Mouse (Mus musculus) MEL (cell line): Measurements from ENCODE around the gene Dcp1a. TPM values are rescaled to one million over a fixed set of nuclear protein-coding genes. Genes with fewer than 3 reads are reported as not detected.
A peak's percentile ranks its signal among the peaks of the same experiment; 100 is the strongest.

Source experiments
- DNase-seq: peaks from one replicate; pipeline ENCODE4 v3.0.0; 2011; ENCODE audit warnings: low read depth, low spot score
- H3K27ac ChIP-seq: 2 replicates; pipeline ENCODE4 v1.5.1; 2012; ENCODE audit warnings: low read depth, mild to moderate bottlenecking, control low read depth, low read length, moderate library complexity; ENCODE audit not compliant: control insufficient read depth
- H3K27me3 ChIP-seq, 2 experiments: fragments of 150-350 bp in 1 of 2; sonication (generic) in 1 of 2; 2 replicates each; pipeline ENCODE4 v1.6.1; 2012; ENCODE audit warnings: low read length in 2 of 2, mild to moderate bottlenecking in 2 of 2, improper control_type of control experiment in 1 of 2, moderate library complexity in 1 of 2; ENCODE audit not compliant: insufficient read depth in 2 of 2, control insufficient read depth in 1 of 2
- H3K36me3 ChIP-seq, 2 experiments: 2 replicates each; pipeline ENCODE4 v1.6.1; 2012 to 2014; ENCODE audit warnings: low read length in 2 of 2, improper control_type of control experiment in 1 of 2, inconsistent platforms in 1 of 2, mild to moderate bottlenecking in 1 of 2; ENCODE audit not compliant: insufficient read depth in 2 of 2, control insufficient read depth in 1 of 2
- H3K4me1 ChIP-seq, 2 experiments: fragments of 150-350 bp in 1 of 2; sonication (generic) in 1 of 2; 2 replicates each; pipeline ENCODE4 v1.6.1; 2012; ENCODE audit warnings: low read length in 2 of 2, improper control_type of control experiment in 1 of 2, mild to moderate bottlenecking in 1 of 2; ENCODE audit not compliant: insufficient read depth in 2 of 2, control insufficient read depth in 1 of 2
- H3K4me3 ChIP-seq, 2 experiments: fragments of 150-350 bp in 1 of 2; sonication (generic) in 1 of 2; 2 replicates each; pipeline ENCODE4 v1.5.1; 2012; ENCODE audit warnings: low read depth in 2 of 2, low read length in 2 of 2, mild to moderate bottlenecking in 2 of 2, moderate library complexity in 2 of 2, control low read depth in 1 of 2, improper control_type of control experiment in 1 of 2; ENCODE audit not compliant: control insufficient read depth in 1 of 2, insufficient read depth in 1 of 2
- H3K79me2 ChIP-seq: 2 replicates; pipeline ENCODE4 v1.6.1; 2012; ENCODE audit warnings: mild to moderate bottlenecking, low read length, moderate library complexity; ENCODE audit not compliant: control insufficient read depth, poor library complexity, insufficient read depth
- H3K9ac ChIP-seq: 2 replicates; pipeline ENCODE4 v1.6.1; 2012; ENCODE audit warnings: low read depth, mild to moderate bottlenecking, control low read depth, low read length, moderate library complexity; ENCODE audit not compliant: control insufficient read depth, poor library complexity, severe bottlenecking
- H3K9me3 ChIP-seq: fragments of 150-350 bp; sonication (generic); replicated peaks from 2 replicates; pipeline ENCODE4 v1.6.1; 2012; ENCODE audit warnings: mild to moderate bottlenecking, low read length, improper control_type of control experiment, moderate library complexity; ENCODE audit not compliant: insufficient read depth
- CHD2 ChIP-seq: IDR thresholded peaks from 2 replicates; pipeline ENCODE4 v1.6.1; 2011; ENCODE audit warnings: low read length, improper control_type of control experiment
- CTCF ChIP-seq, 3 experiments: IDR thresholded peaks in 2 of 3; conservative IDR thresholded peaks in 1 of 3; 2 replicates each; pipeline ENCODE4 v1.5.1; 2011 to 2012; ENCODE audit warnings: low read length in 3 of 3, low read depth in 2 of 3, mild to moderate bottlenecking in 2 of 3, improper control_type of control experiment in 1 of 3, inconsistent platforms in 1 of 3, mixed read lengths in 1 of 3, moderate library complexity in 1 of 3; ENCODE audit not compliant: control insufficient read depth in 1 of 3, insufficient read depth in 1 of 3, poor library complexity in 1 of 3, severe bottlenecking in 1 of 3
- E2F4 ChIP-seq: IDR thresholded peaks from 2 replicates; pipeline ENCODE4 v1.6.1; 2011; ENCODE audit warnings: low read depth, low read length, improper control_type of control experiment, borderline replicate concordance
- ELF1 ChIP-seq: IDR thresholded peaks from 2 replicates; pipeline ENCODE4 v1.6.1; 2014; ENCODE audit warnings: low read depth, mild to moderate bottlenecking, inconsistent platforms, low read length, improper control_type of control experiment, moderate library complexity
- EP300 ChIP-seq, 2 experiments: IDR thresholded peaks; 2 replicates each; pipeline ENCODE4 v1.6.1; 2011; ENCODE audit warnings: improper control_type of control experiment in 2 of 2, low read length in 2 of 2, low read depth in 1 of 2, mild to moderate bottlenecking in 1 of 2
- ETS1 ChIP-seq: IDR thresholded peaks from 2 replicates; pipeline ENCODE4 v1.6.1; 2012; ENCODE audit warnings: low read depth, mild to moderate bottlenecking, inconsistent platforms, low read length, improper control_type of control experiment, moderate library complexity
- GABPA ChIP-seq: IDR thresholded peaks from 2 replicates; pipeline ENCODE4 v1.6.1; 2012; ENCODE audit warnings: low read depth, mild to moderate bottlenecking, inconsistent platforms, low read length, improper control_type of control experiment, moderate library complexity
- GATA1 ChIP-seq: IDR thresholded peaks from 2 replicates; pipeline ENCODE4 v1.6.1; 2011; ENCODE audit warnings: low read depth, low read length, improper control_type of control experiment
- HCFC1 ChIP-seq: IDR thresholded peaks from 2 replicates; pipeline ENCODE4 v1.6.1; 2012; ENCODE audit warnings: low read depth, mild to moderate bottlenecking, inconsistent platforms, low read length, improper control_type of control experiment, moderate library complexity
- JUND ChIP-seq: IDR thresholded peaks from 2 replicates; pipeline ENCODE4 v1.6.1; 2011; ENCODE audit warnings: low read depth, mild to moderate bottlenecking, improper control_type of control experiment, low read length
- KAT2A ChIP-seq: conservative IDR thresholded peaks from 2 replicates; pipeline ENCODE4 v1.6.1; 2012; ENCODE audit warnings: low read depth, low read length, improper control_type of control experiment, inconsistent platforms
- MAX ChIP-seq: IDR thresholded peaks from 2 replicates; pipeline ENCODE4 v1.6.1; 2011; ENCODE audit warnings: low read length, improper control_type of control experiment
- MAZ ChIP-seq: IDR thresholded peaks from 2 replicates; pipeline ENCODE4 v1.6.1; 2012; ENCODE audit warnings: low read depth, mild to moderate bottlenecking, inconsistent platforms, low read length, improper control_type of control experiment
- MXI1 ChIP-seq: IDR thresholded peaks from 2 replicates; pipeline ENCODE4 v1.6.1; 2011; ENCODE audit warnings: mild to moderate bottlenecking, low read depth, low read length, improper control_type of control experiment
- MYB ChIP-seq: IDR thresholded peaks from 2 replicates; pipeline ENCODE4 v1.6.1; 2011; ENCODE audit warnings: mild to moderate bottlenecking, low read depth, low read length, improper control_type of control experiment
- MYC ChIP-seq: IDR thresholded peaks from 2 replicates; pipeline ENCODE4 v1.6.1; 2011; ENCODE audit warnings: low read depth, mild to moderate bottlenecking, low read length, improper control_type of control experiment, moderate library complexity
- NELFE ChIP-seq: IDR thresholded peaks from 2 replicates; pipeline ENCODE4 v1.6.1; 2011; ENCODE audit warnings: low read depth, low read length, improper control_type of control experiment
- NRF1 ChIP-seq: IDR thresholded peaks from 2 replicates; pipeline ENCODE4 v1.6.1; 2014; ENCODE audit warnings: low read depth, mild to moderate bottlenecking, inconsistent platforms, low read length, improper control_type of control experiment, moderate library complexity; ENCODE audit not compliant: poor library complexity, insufficient read depth, severe bottlenecking
- POLR2A ChIP-seq, 2 experiments: IDR thresholded peaks; 2 replicates each; pipeline ENCODE4 v1.6.1; 2011 to 2012; ENCODE audit warnings: low read length in 2 of 2, mild to moderate bottlenecking in 2 of 2, control low read depth in 1 of 2, improper control_type of control experiment in 1 of 2, low read depth in 1 of 2, moderate library complexity in 1 of 2; ENCODE audit not compliant: control insufficient read depth in 1 of 2, insufficient read depth in 1 of 2, poor library complexity in 1 of 2
- POLR2AphosphoS2 ChIP-seq: IDR thresholded peaks from 2 replicates; pipeline ENCODE4 v1.6.1; 2011; ENCODE audit warnings: low read length, improper control_type of control experiment
- POLR2AphosphoS5 ChIP-seq: IDR thresholded peaks from 2 replicates; pipeline ENCODE4 v1.6.1; 2012; ENCODE audit warnings: low read depth, borderline replicate concordance, mild to moderate bottlenecking, inconsistent platforms, low read length, moderate library complexity, mixed read lengths
- RAD21 ChIP-seq: IDR thresholded peaks from 2 replicates; pipeline ENCODE4 v1.6.1; 2011; ENCODE audit warnings: mild to moderate bottlenecking, low read depth, low read length, improper control_type of control experiment
- SIN3A ChIP-seq: IDR thresholded peaks from 2 replicates; pipeline ENCODE4 v1.6.1; 2012; ENCODE audit warnings: low read length, improper control_type of control experiment, inconsistent platforms
- SMC3 ChIP-seq: IDR thresholded peaks from 2 replicates; pipeline ENCODE4 v1.6.1; 2011; ENCODE audit warnings: low read depth, low read length, improper control_type of control experiment
- TAL1 ChIP-seq: IDR thresholded peaks from 2 replicates; pipeline ENCODE4 v1.6.1; 2012; ENCODE audit warnings: mild to moderate bottlenecking, inconsistent platforms, low read length, moderate library complexity, mixed read lengths
- TBP ChIP-seq: IDR thresholded peaks from 2 replicates; pipeline ENCODE4 v1.8.0; 2011; ENCODE audit warnings: low read depth, low read length, improper control_type of control experiment
- TCF12 ChIP-seq: IDR thresholded peaks from 2 replicates; pipeline ENCODE4 v1.6.1; 2014; ENCODE audit warnings: low read depth, mild to moderate bottlenecking, inconsistent platforms, low read length, improper control_type of control experiment, moderate library complexity
- ZMIZ1 ChIP-seq: IDR thresholded peaks from 2 replicates; pipeline ENCODE4 v1.6.1; 2012; ENCODE audit warnings: low read depth, mild to moderate bottlenecking, inconsistent platforms, low read length, improper control_type of control experiment, moderate library complexity
- polyA plus RNA-seq, 2 experiments: library from polyadenylated mRNA; stranded (reverse) in 1 of 2; unstranded in 1 of 2; fragments of >175 nt in 1 of 2; fragments of >200 nt in 1 of 2; gene quantifications; 2 replicates each; pipeline versions ENCODE4 v1.2.1 to v1.2.4; 2012; ENCODE audit warnings: low replicate concordance in 2 of 2, low read depth in 1 of 2; ENCODE audit not compliant: insufficient read length in 2 of 2, insufficient read depth in 1 of 2, missing spikeins in 1 of 2
- total RNA-seq: library from RNA; depleted of rRNA; stranded (reverse); fragments of 300-350 nt; gene quantifications from 2 replicates; pipeline ENCODE4 v1.2.3, GENCODE M21; 2012

Dcp1a gene
- total and polyA plus RNA-seq, 3 experiments = 21.4 to 31.4 TPM; not detected in 1

- peak; percentile 44 for TF ChIP-seq HCFC1
- TF ChIP-seq POLR2AphosphoS2 = peak; percentile 82
- no peak for TF ChIP-seq POLR2AphosphoS5
- peak; percentile 95 for TF ChIP-seq TAL1
- TF ChIP-seq ETS1 = peak; percentile 89
- TF ChIP-seq CHD2 = no peak; the same call in 1 of the 2 replicates
- TF ChIP-seq POLR2A (IDR thresholded peaks at IDR 0.05; ENCODE audit: control insufficient read depth in 1 of 2, insufficient read depth in 1 of 2, low read depth in 1 of 2, low read length in 2 of 2, poor library complexity in 1 of 2) = peak in 1 of 2 experiments; percentile 43; a peak in 2 of 4 replicates
- TF ChIP-seq MAZ = peak; percentile 92
- peak; percentile 97 for TF ChIP-seq GATA1
- TF ChIP-seq NELFE = no peak
- TF ChIP-seq SMC3 = no peak
- peak; percentile 98 for TF ChIP-seq TCF12
These were observed 82.3 kb downstream of the Dcp1a start (continued) for GRCm38 (mm10) chr14:30561470-30562187.

- TF ChIP-seq JUND (peak; percentile 76; the same call in 1 of the 2 replicates), CTCF (IDR thresholded peaks at IDR 0.05 in 2 of 3, conservative IDR thresholded peaks at IDR 0.05 in 1 of 3; ENCODE audit: control insufficient read depth in 1 of 3, insufficient read depth in 1 of 3, low read depth in 2 of 3, low read length in 3 of 3, poor library complexity in 1 of 3, severe bottlenecking in 1 of 3) (no peak)
- Histone ChIP-seq H3K79me2 (peaks cover 14% of the 10 kb centered on the region; the same call in 1 of the 2 replicates), H3K4me1 (peaks cover 15 to 24% of the 10 kb centered on the region in 2 experiments), H3K36me3 (peaks cover 27 to 39% of the 10 kb centered on the region in 2 experiments), H3K9ac (peak overlapping the region; percentile 18; the same call in 1 of the 2 replicates), H3K4me3 (no peak overlapping the region), H3K27ac (peak overlapping the region; percentile 70), H3K27me3 (no peaks in the 10 kb centered on the region), H3K9me3 (no peaks in the 10 kb centered on the region)
- no peak for DNase-seq
These were observed 83.0 kb downstream of the Dcp1a start for GRCm38 (mm10) chr14:30562343-30562742.

- 0 out of 2 replicates have a peak, but pooled peaks cover 2% of the 10 kb centered on the region for H3K79me2 ChIP-seq
- no peak overlapping the region for H3K4me3 ChIP-seq
- peaks cover 35 to 39% of the 10 kb centered on the region in 2 experiments for H3K36me3 ChIP-seq
- peak overlapping the region; percentile 50 for H3K27ac ChIP-seq
- H3K9me3 ChIP-seq = no peaks in the 10 kb centered on the region
- H3K27me3 ChIP-seq = no peaks in the 10 kb centered on the region
- peak overlapping the region; percentile 10; the same call in 1 of the 2 replicates for H3K9ac ChIP-seq
- peaks cover 15 to 24% of the 10 kb centered on the region in 2 experiments for H3K4me1 ChIP-seq
- peak; percentile 84 for DNase-seq
- peak in 1 of 2 experiments; percentile 46; a peak in 1 of 4 replicates for TF ChIP-seq EP300 (IDR thresholded peaks at IDR 0.05; ENCODE audit: low read depth in 1 of 2, low read length in 2 of 2)
- TF ChIP-seq POLR2A (IDR thresholded peaks at IDR 0.05; ENCODE audit: control insufficient read depth in 1 of 2, insufficient read depth in 1 of 2, low read depth in 1 of 2, low read length in 2 of 2, poor library complexity in 1 of 2) = no peak; a peak in 1 of 4 replicates
- no peak for TF ChIP-seq MYB
- TF ChIP-seq ELF1 = 0 out of 2 replicates have a peak, but pooled peaks have one; percentile 49
- TF ChIP-seq ETS1 = peak; percentile 40; the same call in 1 of the 2 replicates
- TF ChIP-seq POLR2AphosphoS2 = no peak
- TF ChIP-seq MYC = no peak
- no peak for TF ChIP-seq RAD21
- no peak for TF ChIP-seq NELFE
- 0 out of 2 replicates have a peak, but pooled peaks have one; percentile 16 for TF ChIP-seq TCF12
- TF ChIP-seq JUND = no peak
- TF ChIP-seq ZMIZ1 = no peak
- TF ChIP-seq NRF1 = no peak
- TF ChIP-seq MXI1 = no peak
- no peak for TF ChIP-seq SIN3A
- no peak for TF ChIP-seq KAT2A
- no peak for TF ChIP-seq TBP
- TF ChIP-seq MAX = no peak
- no peak for TF ChIP-seq E2F4
- peak; percentile 99 for TF ChIP-seq GABPA
These were observed 85.1 kb downstream of the Dcp1a start for GRCm38 (mm10) chr14:30564451-30564850.
